Mouse (Mus musculus): Measurements from ENCODE around the gene 1600002K03Rik.

Gene 1600002K03Rik

GRCm38 (mm10) chr10:80141786-80142529 is 30.8 kb upstream of the 1600002K03Rik start:
- DNase-seq = peak; percentile 90

GRCm38 (mm10) chr10:80142530-80142925 is 30.2 kb upstream of the 1600002K03Rik start:
- DNase-seq = no peak

DNA sequence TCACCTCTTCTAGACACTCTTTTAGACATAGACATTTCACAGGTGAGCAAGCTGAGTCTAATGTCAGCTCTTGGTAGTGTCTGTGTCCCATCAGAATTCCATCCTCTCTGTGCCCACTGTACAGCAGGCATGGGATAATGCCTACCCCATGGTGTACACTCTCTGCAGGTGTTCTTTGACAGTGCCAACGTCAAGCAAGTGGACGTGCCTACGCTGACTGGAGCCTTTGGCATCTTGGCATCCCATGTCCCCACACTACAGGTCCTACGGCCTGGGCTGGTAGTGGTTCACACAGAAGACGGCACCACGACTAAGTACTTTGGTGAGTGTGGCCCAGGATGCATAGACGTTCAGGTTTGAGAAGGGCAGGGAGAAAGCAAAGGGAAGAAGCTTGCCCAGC is 29.1 kb upstream of the 1600002K03Rik start:
- DNase-seq = no peak

GRCm38 (mm10) chr10:80144159-80144558 is 28.6 kb upstream of the 1600002K03Rik start:
- no peak for DNase-seq

- peak; percentile 80 for DNase-seq
Observed at GRCm38 (mm10) chr10:80144864-80145838, 27.6 kb upstream of the 1600002K03Rik start.

DNA sequence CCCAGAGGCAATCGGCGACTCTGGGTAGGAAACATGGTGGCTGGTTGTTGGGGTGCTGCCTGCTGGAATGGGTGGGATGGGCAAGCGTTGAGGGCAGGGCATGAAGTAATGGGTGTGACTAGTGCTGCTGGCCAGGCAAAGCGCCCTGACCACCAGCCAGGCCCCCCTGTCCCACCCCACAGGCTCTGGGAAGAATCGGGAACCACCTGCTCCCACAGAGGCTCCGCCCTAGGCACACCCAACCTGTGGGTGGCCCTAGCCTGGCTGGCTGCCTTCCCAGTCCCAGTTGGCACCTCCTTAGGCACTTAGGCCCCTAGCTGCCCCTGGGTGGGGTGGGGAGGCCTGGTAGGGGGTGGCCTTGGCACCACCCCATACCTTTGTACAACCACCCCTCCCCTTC is 26.8 kb upstream of the 1600002K03Rik start:
- peak; percentile 37 for DNase-seq

- DNase-seq = peak; percentile 30
Observed at GRCm38 (mm10) chr10:80146568-80147011, 26.2 kb upstream of the 1600002K03Rik start.

- DNase-seq = peak; percentile 24
Observed at GRCm38 (mm10) chr10:80147146-80147718, 25.5 kb upstream of the 1600002K03Rik start.

DNA sequence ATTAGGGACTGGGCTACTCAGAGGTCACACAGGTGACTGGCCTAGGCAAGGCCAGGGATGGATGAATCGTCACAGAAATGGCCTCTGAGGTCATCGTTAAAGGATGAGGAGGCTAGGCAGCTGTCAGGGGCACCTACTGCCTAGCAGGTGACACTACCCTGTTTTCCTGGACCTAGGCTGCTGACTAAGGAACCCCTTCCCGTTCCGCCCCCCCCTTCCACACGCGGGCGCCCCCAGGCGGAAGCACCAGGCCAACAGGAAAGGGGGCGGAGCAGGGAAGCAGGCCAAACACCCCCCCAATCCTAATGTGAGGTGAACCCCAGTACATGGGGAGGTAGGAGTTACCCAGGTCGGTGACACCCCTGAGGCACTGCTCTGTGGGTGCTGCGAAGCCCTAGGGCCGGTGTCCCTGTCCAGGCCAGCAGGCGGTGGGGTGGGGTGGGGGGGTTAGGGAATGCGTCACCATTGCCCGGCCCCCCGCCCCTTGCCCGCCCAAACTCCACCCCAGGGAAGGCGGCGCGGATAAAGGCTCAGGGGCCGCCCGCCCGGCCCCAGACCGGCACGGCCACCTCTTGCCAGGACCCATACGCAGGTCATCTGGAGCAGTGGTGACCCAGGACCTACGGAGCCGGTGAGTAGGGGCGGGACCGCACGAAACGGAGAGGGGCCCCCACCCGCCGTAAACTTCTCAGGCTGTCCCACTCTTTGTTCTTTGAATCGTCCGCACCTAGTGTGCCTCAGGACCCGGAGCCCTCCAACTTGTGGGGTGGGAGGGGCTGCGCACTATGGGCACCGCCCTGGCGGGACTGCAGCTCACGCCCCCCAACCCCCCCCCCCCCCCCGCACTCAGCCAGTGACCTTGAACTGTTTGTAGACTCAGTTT is 24.8 kb upstream of the 1600002K03Rik start, which contains the start of gene Midn:
Gene Midn (plus strand): TSS at position 554 of the 883 bp plus-strand sequence.
- DNase-seq = peak; percentile 73

DNA sequence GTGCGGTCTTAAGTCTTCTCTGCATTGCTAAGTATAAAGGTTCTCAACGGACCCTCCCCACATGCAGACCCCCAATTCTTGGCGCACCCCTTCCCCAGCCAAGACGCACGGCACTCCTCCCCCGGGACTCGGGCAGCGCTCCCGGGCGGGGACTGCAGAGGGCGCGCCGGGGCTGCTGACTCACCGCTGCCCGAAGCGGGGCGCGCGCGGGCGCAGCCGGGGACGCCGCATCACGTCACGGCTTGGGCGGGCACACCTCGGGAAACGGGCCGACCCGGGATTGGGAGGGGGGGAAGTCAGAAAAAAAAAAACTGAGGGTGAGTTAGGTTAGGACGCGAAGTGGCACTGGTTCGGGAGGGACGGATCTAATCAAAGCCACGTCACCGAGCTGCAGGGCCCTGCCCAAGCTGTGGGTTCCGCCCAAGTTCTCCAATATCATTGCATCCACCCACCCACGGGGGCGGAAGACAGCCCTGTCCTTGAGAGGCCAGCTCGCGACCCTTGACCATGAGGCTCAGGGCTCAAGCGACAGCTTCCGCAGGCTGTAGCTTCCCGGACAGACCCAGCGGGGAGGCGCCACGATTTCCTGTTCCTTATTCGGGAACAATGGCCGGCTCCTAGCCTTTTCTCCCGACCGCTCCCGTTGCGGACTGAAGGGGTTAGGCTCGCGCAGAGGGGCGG is 24.0 kb upstream of the 1600002K03Rik start:
- peak; percentile 95 for DNase-seq

GRCm38 (mm10) chr10:80149291-80150225 is 23.2 kb upstream of the 1600002K03Rik start:
- peak; percentile 97 for DNase-seq

DNA sequence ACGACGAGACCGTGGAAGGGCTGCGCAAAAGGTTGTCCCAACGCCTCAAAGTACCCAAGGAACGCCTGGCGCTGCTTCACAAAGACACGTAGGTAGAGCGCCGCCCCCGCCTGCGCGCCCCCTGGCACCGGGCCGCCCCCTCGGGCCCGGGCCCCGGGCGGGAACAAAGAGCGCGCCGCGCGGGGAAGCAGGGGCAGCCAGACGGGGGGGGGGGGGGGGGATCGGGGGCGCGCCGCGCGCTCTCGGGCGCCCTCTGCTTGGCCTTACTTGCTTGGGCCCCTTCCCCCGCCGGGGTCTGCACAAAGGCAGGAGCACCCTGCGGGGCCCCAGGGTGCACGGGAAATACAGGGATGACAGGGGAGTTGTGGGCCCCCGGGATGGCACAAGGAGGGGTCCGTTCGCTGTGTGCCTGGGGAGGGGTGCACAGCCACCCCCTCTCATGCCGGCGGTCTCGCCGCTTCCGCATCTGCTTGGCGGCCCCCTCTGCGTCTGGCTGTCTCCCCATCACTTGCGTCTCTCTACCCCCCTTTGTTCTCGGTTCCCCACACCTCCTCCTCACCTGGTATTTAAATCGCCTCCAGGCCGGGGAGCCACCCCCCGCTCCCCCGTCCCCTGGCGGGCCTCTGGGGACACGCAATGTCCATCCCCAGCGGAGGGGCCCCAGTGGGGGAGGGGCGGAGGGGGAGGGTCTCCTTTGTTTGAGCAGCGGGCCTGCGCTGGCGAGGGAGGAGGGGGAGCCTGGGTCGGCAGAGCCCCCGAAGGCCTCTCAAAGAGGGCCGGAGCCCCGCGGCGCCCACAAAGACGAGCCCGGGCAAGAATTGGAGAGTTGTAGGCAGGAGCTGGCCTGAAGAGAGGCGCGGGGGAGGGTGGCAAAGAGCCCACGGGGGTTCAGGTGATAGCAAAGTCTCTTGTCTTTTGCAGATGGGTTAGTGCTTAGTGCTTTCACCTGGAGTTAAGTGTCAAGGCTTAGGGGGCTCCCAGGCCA is 22.2 kb upstream of the 1600002K03Rik start:
- DNase-seq = peak; percentile 72

GRCm38 (mm10) chr10:80151211-80152034 is 21.3 kb upstream of the 1600002K03Rik start:
- DNase-seq = peak; percentile 80

GRCm38 (mm10) chr10:80152071-80152872 is 20.5 kb upstream of the 1600002K03Rik start:
- DNase-seq = no peak

- no peak for DNase-seq
Observed at GRCm38 (mm10) chr10:80152873-80153260, 19.9 kb upstream of the 1600002K03Rik start.

- DNase-seq = no peak
Observed at GRCm38 (mm10) chr10:80153713-80154112, 19.0 kb upstream of the 1600002K03Rik start.

DNA sequence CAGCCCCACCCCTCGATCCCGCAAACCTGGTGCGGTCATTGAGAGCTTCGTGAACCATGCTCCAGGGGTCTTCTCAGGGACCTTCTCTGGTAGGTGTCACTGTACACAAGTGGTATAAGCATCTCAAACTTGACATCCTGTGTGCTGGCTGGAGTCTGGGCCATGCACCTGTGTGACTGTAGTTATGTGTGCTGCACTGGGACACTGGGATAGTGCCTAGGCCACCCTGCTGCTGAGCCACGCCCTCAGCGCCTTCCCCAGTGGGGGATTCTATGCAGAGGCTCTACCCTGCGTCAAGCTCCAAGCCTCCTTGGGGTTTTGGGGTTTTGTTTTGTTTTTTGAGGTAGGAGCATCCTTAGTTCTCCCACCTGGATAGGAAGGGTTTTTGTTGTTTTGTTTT is 18.4 kb upstream of the 1600002K03Rik start:
- DNase-seq = no peak

Data from right cerebral cortex, postnatal 14 days (tissue).